Mouse (Mus musculus): ENCODE results near the gene Gm20741. TPM values are rescaled to one million over a fixed set of nuclear protein-coding genes. Genes with fewer than 3 reads are reported as not detected.

Gm20741 gene
- not detected for polyA plus RNA-seq (2014; fragmentation: Illumina TruSeq; extraction: RNeasy Lipid Tissue Mini Kit (QIAGEN cat#74804); ENCODE audit: low replicate concordance)

GRCm38 (mm10) chr16:88811827-88812226, at the start of gene Gm20741:
TSS of gene Gm20741 (minus strand) at chr16:88812220.

DNA sequence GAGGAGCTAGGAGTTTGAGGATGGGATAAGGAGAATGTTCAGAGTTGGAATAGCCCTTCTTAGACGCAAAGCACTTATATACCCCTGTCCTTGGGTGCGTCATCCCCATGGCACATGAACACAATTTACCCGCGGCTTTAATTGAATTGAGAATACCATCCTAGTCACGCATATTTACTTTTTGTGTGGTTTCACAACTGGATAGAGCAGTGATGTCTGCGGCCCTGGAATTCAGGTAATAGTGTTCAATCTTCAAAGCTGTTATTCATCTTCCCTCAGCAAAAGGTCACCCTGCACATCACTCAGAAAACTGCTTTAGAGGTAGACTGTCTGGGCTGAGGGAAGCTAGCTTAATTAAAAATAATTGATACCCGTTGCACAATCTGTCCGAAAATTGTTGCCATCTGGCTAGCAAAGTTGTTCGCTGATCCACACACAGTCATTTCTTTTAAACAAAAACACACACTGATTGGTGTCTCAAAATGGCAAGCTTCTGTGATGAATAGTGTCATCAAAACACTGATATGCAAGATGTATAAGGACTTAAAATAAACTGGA, 14.2 kb upstream of the Gm20741 start, which contains the start of gene Krtap14:
Krtap14 (minus strand) TSS at position 51 of the 558 bp plus-strand sequence.

DNA sequence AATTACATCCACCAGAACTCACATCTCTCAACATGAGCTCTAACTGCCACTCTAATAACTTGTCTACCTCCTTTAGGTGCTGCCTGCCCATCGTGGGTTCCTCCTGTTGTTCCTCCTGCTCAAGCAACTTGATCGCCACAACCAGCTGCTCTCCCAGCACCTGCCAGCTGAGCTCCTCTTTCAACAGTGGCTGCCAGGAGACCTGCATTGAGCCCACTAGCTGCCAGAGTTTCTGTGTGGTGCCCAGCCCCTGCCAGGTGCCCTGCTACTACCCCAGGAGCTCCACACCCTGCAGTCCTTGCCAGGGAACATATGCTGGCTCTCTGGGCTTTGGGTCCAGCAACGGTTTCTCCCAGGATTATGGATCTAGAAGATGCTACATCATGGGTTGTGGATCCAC, 8.0 kb upstream of the Gm20741 start, which contains the start of gene Krtap15:
Krtap15 (plus strand) TSS at position 150 of the 400 bp plus-strand sequence.

DNA sequence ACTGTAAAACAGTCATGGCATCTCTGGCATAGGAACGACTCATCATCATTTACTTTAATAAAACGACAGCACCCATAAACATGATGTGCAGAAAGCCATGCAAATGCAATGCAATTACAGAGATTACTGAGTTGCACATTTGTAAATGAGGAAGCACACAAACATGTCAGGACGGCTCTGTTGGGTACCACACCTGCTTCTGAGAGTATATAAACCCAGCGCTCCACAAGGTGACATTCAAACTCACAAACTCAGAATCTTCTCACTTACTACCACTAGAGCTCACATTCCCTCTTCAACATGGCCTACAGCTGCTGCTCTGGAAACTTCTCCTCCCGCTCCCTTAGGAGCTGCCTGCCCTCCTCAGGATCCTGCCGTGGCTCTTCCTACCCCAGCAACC, 34.4 kb downstream of the Gm20741 start, which contains the start of gene Gm5965:
Gm5965 (plus strand) TSS at position 301 of the 400 bp plus-strand sequence.

DNA sequence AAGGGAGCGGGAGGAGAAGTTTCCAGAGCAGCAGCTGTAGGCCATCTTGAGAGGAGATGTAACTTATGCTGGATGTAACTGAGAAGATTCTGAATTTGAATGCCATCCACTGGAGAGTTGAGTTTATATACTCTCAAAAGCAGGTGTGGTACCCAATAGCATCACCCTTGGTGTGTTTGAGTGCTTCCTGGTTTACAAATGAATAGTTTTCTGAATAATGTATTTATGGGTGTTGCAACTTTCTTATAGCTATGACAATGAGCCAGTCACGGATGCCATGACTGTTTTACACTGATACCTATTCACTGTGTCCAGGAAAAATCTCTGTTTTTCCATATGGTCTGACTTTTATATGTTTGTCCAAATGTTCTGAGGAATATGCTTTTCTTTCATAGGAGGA, 37.9 kb downstream of the Gm20741 start, which contains the start of gene 2310057N15Rik:
2310057N15Rik (minus strand) TSS at position 101 of the 400 bp plus-strand sequence.

Other genes starting within 250 kb of the Gm20741 start
- 3.4 TPM for gene Cldn8, start 249.0 kb downstream of the Gm20741 start, polyA plus RNA-seq (2014; fragmentation: Illumina TruSeq; extraction: RNeasy Lipid Tissue Mini Kit (QIAGEN cat#74804); ENCODE audit: low replicate concordance)
- not detected for gene Krtap24-1, start 199.9 kb downstream of the Gm20741 start, polyA plus RNA-seq (2014; fragmentation: Illumina TruSeq; extraction: RNeasy Lipid Tissue Mini Kit (QIAGEN cat#74804); ENCODE audit: low replicate concordance)
- gene 2310079G19Rik, start 184.6 kb downstream of the Gm20741 start, polyA plus RNA-seq (2014; fragmentation: Illumina TruSeq; extraction: RNeasy Lipid Tissue Mini Kit (QIAGEN cat#74804); ENCODE audit: low replicate concordance) = not detected
- not detected for gene Krtap26-1, start 164.4 kb downstream of the Gm20741 start, polyA plus RNA-seq (2014; fragmentation: Illumina TruSeq; extraction: RNeasy Lipid Tissue Mini Kit (QIAGEN cat#74804); ENCODE audit: low replicate concordance)
- not detected for gene Krtap27-1, start 140.5 kb downstream of the Gm20741 start, polyA plus RNA-seq (2014; fragmentation: Illumina TruSeq; extraction: RNeasy Lipid Tissue Mini Kit (QIAGEN cat#74804); ENCODE audit: low replicate concordance)
- not detected for gene 2310061N02Rik, start 104.3 kb downstream of the Gm20741 start, polyA plus RNA-seq (2014; fragmentation: Illumina TruSeq; extraction: RNeasy Lipid Tissue Mini Kit (QIAGEN cat#74804); ENCODE audit: low replicate concordance)
- not detected for gene Krtap13-1, start 83.4 kb downstream of the Gm20741 start, polyA plus RNA-seq (2014; fragmentation: Illumina TruSeq; extraction: RNeasy Lipid Tissue Mini Kit (QIAGEN cat#74804); ENCODE audit: low replicate concordance)
- gene Krtap13, start 60.6 kb downstream of the Gm20741 start, polyA plus RNA-seq (2014; fragmentation: Illumina TruSeq; extraction: RNeasy Lipid Tissue Mini Kit (QIAGEN cat#74804); ENCODE audit: low replicate concordance) = not detected
- gene 2310034C09Rik, start 53.4 kb downstream of the Gm20741 start, polyA plus RNA-seq (2014; fragmentation: Illumina TruSeq; extraction: RNeasy Lipid Tissue Mini Kit (QIAGEN cat#74804); ENCODE audit: low replicate concordance) = not detected
- not detected for gene 2310057N15Rik, start 38.0 kb downstream of the Gm20741 start, polyA plus RNA-seq (2014; fragmentation: Illumina TruSeq; extraction: RNeasy Lipid Tissue Mini Kit (QIAGEN cat#74804); ENCODE audit: low replicate concordance)
- gene Gm5965, start 34.3 kb downstream of the Gm20741 start, polyA plus RNA-seq (2014; fragmentation: Illumina TruSeq; extraction: RNeasy Lipid Tissue Mini Kit (QIAGEN cat#74804); ENCODE audit: low replicate concordance) = not detected
- gene Krtap15, start 8.0 kb upstream of the Gm20741 start, polyA plus RNA-seq (2014; fragmentation: Illumina TruSeq; extraction: RNeasy Lipid Tissue Mini Kit (QIAGEN cat#74804); ENCODE audit: low replicate concordance) = not detected
- gene Krtap14, start 13.9 kb upstream of the Gm20741 start, polyA plus RNA-seq (2014; fragmentation: Illumina TruSeq; extraction: RNeasy Lipid Tissue Mini Kit (QIAGEN cat#74804); ENCODE audit: low replicate concordance) = not detected
- not detected for gene Krtap19-1, start 57.2 kb upstream of the Gm20741 start, polyA plus RNA-seq (2014; fragmentation: Illumina TruSeq; extraction: RNeasy Lipid Tissue Mini Kit (QIAGEN cat#74804); ENCODE audit: low replicate concordance)
- not detected for gene Krtap19-2, start 62.0 kb upstream of the Gm20741 start, polyA plus RNA-seq (2014; fragmentation: Illumina TruSeq; extraction: RNeasy Lipid Tissue Mini Kit (QIAGEN cat#74804); ENCODE audit: low replicate concordance)
- not detected for gene Krtap19-3, start 65.8 kb upstream of the Gm20741 start, polyA plus RNA-seq (2014; fragmentation: Illumina TruSeq; extraction: RNeasy Lipid Tissue Mini Kit (QIAGEN cat#74804); ENCODE audit: low replicate concordance)
- gene Krtap19-4, start 72.9 kb upstream of the Gm20741 start, polyA plus RNA-seq (2014; fragmentation: Illumina TruSeq; extraction: RNeasy Lipid Tissue Mini Kit (QIAGEN cat#74804); ENCODE audit: low replicate concordance) = not detected
- not detected for gene Krtap19-5, start 84.2 kb upstream of the Gm20741 start, polyA plus RNA-seq (2014; fragmentation: Illumina TruSeq; extraction: RNeasy Lipid Tissue Mini Kit (QIAGEN cat#74804); ENCODE audit: low replicate concordance)
- gene Krtap19-9b, start 120.0 kb upstream of the Gm20741 start, polyA plus RNA-seq (2014; fragmentation: Illumina TruSeq; extraction: RNeasy Lipid Tissue Mini Kit (QIAGEN cat#74804); ENCODE audit: low replicate concordance) = not detected
- not detected for gene Krtap16-3, start 150.7 kb upstream of the Gm20741 start, polyA plus RNA-seq (2014; fragmentation: Illumina TruSeq; extraction: RNeasy Lipid Tissue Mini Kit (QIAGEN cat#74804); ENCODE audit: low replicate concordance)
- gene Krtap22-2, start 198.5 kb upstream of the Gm20741 start, polyA plus RNA-seq (2014; fragmentation: Illumina TruSeq; extraction: RNeasy Lipid Tissue Mini Kit (QIAGEN cat#74804); ENCODE audit: low replicate concordance) = not detected
- not detected for gene Gm10229, start 203.1 kb upstream of the Gm20741 start, polyA plus RNA-seq (2014; fragmentation: Illumina TruSeq; extraction: RNeasy Lipid Tissue Mini Kit (QIAGEN cat#74804); ENCODE audit: low replicate concordance)
- not detected for gene Krtap6-1, start 219.5 kb upstream of the Gm20741 start, polyA plus RNA-seq (2014; fragmentation: Illumina TruSeq; extraction: RNeasy Lipid Tissue Mini Kit (QIAGEN cat#74804); ENCODE audit: low replicate concordance)
- gene Gm10228, start 229.3 kb upstream of the Gm20741 start, polyA plus RNA-seq (2014; fragmentation: Illumina TruSeq; extraction: RNeasy Lipid Tissue Mini Kit (QIAGEN cat#74804); ENCODE audit: low replicate concordance) = not detected
- gene Krtap6-5, start 235.7 kb upstream of the Gm20741 start, polyA plus RNA-seq (2014; fragmentation: Illumina TruSeq; extraction: RNeasy Lipid Tissue Mini Kit (QIAGEN cat#74804); ENCODE audit: low replicate concordance) = not detected

All from small intestine, adult 10 weeks (tissue).